Mouse (Mus musculus) olfactory bulb, adult 2 months (tissue): ENCODE measurements around the gene Mettl27. TPM values are rescaled to one million over a fixed set of nuclear protein-coding genes. Genes with fewer than 3 reads are reported as not detected.
"Not testable (repeated sequence)": the region's sequence is repeated elsewhere in the genome, so short reads cannot be mapped to it uniquely, and the experiment has no call there.

ENCODE experiments used
- H3K27ac ChIP-seq: fragments of 200-500 bp; 2 replicates; pipeline ENCODE4 v1.5.1; 2012; ENCODE audit warnings: low read depth, low read length; ENCODE audit not compliant: insufficient read depth
- H3K4me1 ChIP-seq: fragments of 200-500 bp; 2 replicates; pipeline ENCODE4 v1.6.1; 2012; ENCODE audit warnings: low read length; ENCODE audit not compliant: control insufficient read depth, insufficient read depth
- H3K4me3 ChIP-seq: fragments of 200-500 bp; 2 replicates; pipeline ENCODE4 v1.5.1; 2012; ENCODE audit warnings: mild to moderate bottlenecking, low read depth, low read length, moderate library complexity; ENCODE audit not compliant: insufficient read depth
- CTCF ChIP-seq: fragments of 200-500 bp; IDR thresholded peaks from 2 replicates; pipeline ENCODE4 v1.5.1; 2012; ENCODE audit warnings: low read depth, mild to moderate bottlenecking, low read length, moderate library complexity; ENCODE audit not compliant: insufficient read depth
- POLR2A ChIP-seq: fragments of 200-500 bp; IDR thresholded peaks from 2 replicates; pipeline ENCODE4 v1.6.1; 2012; ENCODE audit warnings: mild to moderate bottlenecking, low read depth, low read length, moderate library complexity; ENCODE audit not compliant: insufficient read depth
- WGBS: fragments of 180-500 bp; shearing (Covaris S2); methylation state at CpG from one replicate; pipeline ENCODE4 v1.1.7; 2018; 5-methylcytosine and 5-hydroxymethylcytosine counted together
- polyA plus RNA-seq: library from polyadenylated mRNA; stranded (reverse); fragments of >200 nt; gene quantifications from 2 replicates; pipeline ENCODE4 v1.2.4, GENCODE M21; 2012; ENCODE audit warnings: low replicate concordance; ENCODE audit not compliant: missing spikeins, insufficient read depth, insufficient read length

The Mettl27 gene
- polyA plus RNA-seq, 1 experiment, result not detected

DNA sequence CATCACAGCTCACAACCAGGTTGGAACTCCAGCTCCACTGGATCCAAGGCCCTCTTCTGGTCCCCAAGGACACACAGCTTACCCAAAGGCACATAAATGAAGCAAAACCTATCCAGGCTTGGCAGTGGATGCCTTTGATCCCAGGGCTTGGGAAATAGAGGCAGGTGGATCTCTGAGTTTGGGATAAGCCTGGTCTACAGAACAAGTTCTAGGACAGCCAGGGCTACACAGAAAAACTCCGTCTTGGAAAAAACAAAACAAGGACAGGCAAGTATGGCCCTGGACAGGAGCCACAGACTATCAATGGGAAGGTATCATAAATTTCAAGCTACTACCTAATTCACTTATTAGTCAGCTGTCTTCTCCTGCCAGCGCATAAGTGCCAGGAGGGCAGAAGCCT, 29.4 kb downstream of the Mettl27 start:
- Histone ChIP-seq H3K27ac (no peak overlapping the region), H3K4me1 (peaks cover 6% of the 10 kb centered on the region), H3K4me3 (no peak overlapping the region)
- WGBS, result 99% methylated on average over 2 of the region's 2 CpGs
- TF ChIP-seq POLR2A (no peak), CTCF (no peak)

- TF ChIP-seq CTCF, result no peak
- TF ChIP-seq POLR2A, result no peak
- peaks cover 6% of the 10 kb centered on the region for H3K4me1 ChIP-seq
- 41% methylated on average over 5 of the region's 5 CpGs for WGBS
- no peak overlapping the region for H3K4me3 ChIP-seq
- H3K27ac ChIP-seq, result no peak overlapping the region
Observed at GRCm38 (mm10) chr5:134963546-134963945, 31.4 kb downstream of the Mettl27 start.

DNA sequence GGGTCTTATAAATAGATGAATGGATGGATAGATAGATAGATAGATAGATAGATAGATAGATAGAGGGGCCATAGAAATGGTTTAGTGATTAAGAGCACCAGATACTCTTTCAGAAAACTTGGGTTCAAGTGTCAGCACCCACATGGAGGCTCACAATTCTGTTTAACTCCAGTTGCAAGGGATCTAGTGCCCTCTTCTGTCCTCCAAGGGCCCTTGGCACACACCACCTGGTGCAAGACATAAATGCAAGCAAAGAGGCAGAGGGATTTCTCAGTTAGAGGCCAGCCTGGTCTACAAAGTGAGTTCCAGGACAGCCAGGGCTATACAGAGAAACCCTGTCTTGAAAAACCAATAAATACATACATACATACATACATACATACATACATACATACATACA, 32.5 kb downstream of the Mettl27 start:
- H3K27ac ChIP-seq, H3K4me3 ChIP-seq, H3K4me1 ChIP-seq: not testable (repeated sequence)

DNA sequence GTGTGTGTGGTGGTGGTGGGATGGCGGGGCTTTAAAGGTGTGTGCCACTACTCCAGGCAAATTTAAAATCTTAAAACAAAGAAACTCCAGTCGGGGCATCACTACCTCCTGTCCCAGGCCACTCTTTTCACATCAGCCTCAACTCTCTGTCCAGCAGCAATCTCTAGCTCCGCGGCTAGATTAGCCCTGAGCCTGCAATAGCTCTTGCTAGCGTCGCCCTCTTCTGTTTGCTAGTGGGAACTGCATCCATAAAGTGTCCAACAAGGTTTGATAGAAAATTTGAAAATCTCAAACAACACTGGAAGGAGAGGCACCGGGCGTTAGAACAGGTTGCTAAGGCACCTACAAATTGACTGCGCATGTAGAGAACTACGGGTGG, 33.3 kb downstream of the Mettl27 start:
- Histone ChIP-seq H3K4me3 (no peak overlapping the region), H3K4me1 (peaks cover 6% of the 10 kb centered on the region), H3K27ac (no peak overlapping the region)
- 6% methylated on average over 10 of the region's 10 CpGs for WGBS
- TF ChIP-seq CTCF (no peak), POLR2A (no peak)

GRCm38 (mm10) chr5:134965852-134966821, 34.0 kb downstream of the Mettl27 start:
- TF ChIP-seq POLR2A (no peak), CTCF (no peak)
- Histone ChIP-seq H3K4me3 (no peak overlapping the region), H3K27ac (no peak overlapping the region), H3K4me1 (peaks cover 6% of the 10 kb centered on the region)
- 7% methylated on average over 33 of the region's 33 CpGs for WGBS

GRCm38 (mm10) chr5:134967164-134967944, 35.2 kb downstream of the Mettl27 start:
- no peak for TF ChIP-seq CTCF
- TF ChIP-seq POLR2A, result no peak
- H3K4me1 ChIP-seq, result peaks cover 6% of the 10 kb centered on the region

DNA sequence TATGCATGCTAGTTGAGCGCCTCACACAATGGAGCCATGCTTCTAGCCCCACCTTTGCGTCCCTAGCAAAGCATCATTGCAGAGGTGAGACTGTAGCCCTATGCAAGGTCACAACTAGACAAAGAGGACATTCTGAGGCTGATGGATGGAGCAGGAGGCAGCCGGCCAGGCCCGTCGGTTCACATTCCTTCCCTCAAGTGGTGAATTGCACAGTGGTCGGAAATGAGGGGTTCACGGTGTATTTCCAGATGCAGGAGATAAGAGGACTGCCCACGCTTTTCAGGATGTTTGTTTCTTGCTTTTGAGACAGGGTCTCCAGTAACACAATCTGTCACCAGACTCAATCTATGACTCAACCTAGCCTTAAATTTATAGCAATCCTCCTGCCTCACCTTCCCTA, 38.5 kb downstream of the Mettl27 start:
- peaks cover 6% of the 10 kb centered on the region for H3K4me1 ChIP-seq
- no peak overlapping the region for H3K27ac ChIP-seq
- no peak overlapping the region for H3K4me3 ChIP-seq
- TF ChIP-seq CTCF, result no peak
- TF ChIP-seq POLR2A, result no peak
- 83% methylated on average over 8 of the region's 8 CpGs for WGBS

More at GRCm38 (mm10) chr5:134967164-134967944, 35.2 kb downstream of the Mettl27 start:
- no peak overlapping the region for H3K4me3 ChIP-seq
- WGBS, result 85% methylated on average over 20 of the region's 20 CpGs
- H3K27ac ChIP-seq, result no peak overlapping the region

DNA sequence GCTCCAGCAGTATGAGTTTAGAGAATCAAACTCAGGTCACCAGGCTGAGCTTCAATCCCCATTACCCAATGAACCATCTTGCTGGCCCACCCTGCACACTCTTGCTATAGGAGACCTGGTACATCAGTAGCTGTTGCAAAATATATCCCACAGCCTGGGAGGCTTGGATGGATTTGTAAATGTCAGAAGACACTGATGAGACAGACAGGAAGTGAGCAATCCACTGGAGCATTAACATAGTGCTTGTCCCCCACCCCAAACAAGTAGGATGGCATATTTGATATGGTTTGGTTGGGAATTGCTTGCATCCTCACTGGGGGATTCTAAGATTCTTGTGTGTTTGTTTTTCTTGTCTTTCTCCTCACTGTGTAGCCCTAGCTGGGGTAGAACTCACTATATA, 40.9 kb downstream of the Mettl27 start:
- TF ChIP-seq POLR2A (no peak), CTCF (no peak)
- H3K4me1 ChIP-seq, result no peaks in the 10 kb centered on the region
- no peak overlapping the region for H3K4me3 ChIP-seq
- no peak overlapping the region for H3K27ac ChIP-seq

DNA sequence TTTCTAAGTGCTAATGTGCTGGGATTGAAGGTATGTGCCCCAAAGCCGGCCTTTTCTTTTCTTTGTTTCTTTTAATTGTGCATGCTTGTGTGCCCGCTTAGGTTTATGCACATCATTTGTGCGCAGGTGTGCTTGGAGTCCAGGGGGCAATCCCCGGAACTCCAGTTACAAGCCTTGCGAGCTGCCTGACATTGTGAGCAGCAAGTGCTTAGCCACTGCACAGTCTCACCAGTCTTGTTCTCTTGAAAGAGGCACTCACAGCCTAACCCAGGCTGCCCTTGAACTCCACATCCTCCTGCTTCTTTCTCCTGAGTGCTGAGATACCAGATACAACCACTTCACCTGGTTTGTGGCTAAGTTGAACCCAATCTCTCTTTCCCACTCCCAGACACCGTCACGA, 41.4 kb downstream of the Mettl27 start:
- Histone ChIP-seq H3K4me1 (no peaks in the 10 kb centered on the region), H3K27ac (no peak overlapping the region), H3K4me3 (no peak overlapping the region)
- TF ChIP-seq CTCF (no peak), POLR2A (no peak)
- 89% methylated on average over 7 of the region's 7 CpGs for WGBS
